Comparison of ENCODE assay signal across 8 mouse cellular contexts in genomic region chr15:7226225-7226624, GRCm38 (mm10).
DNase-seq lines count a peak whose midpoint lies in the region; ATAC-seq lines count a peak whose summit lies in the region.

No protein-coding gene starts in this region.

- no peaks in the 10 kb centered on the region for H3K9me3 ChIP-seq in midbrain, embryonic 15.5 days

- H3K36me3 ChIP-seq in midbrain, embryonic 15.5 days (replicated peaks), result no peaks in the 10 kb centered on the region

- WGBS in midbrain, embryonic 15.5 days, result 2% methylated on average over 5 of the region's 5 CpGs

- peak; percentile 95 for ATAC-seq in midbrain, embryonic 15.5 days (replicated peaks)
- no peak for ATAC-seq in inflammation-experienced regulatory T-cells, adult 6 months

- H3K9ac ChIP-seq in midbrain, embryonic 15.5 days, result no peak overlapping the region

- intact Hi-C loops in left cerebral cortex, postnatal 4 days (cut with DNase I), result loop anchor here (10.0 kb wide), 1 partner anchor 91 kb away; no protein-coding TSS in a partner anchor

- H3K4me3 ChIP-seq in midbrain, embryonic 15.5 days, result no peak overlapping the region

- no peaks in the 10 kb centered on the region for H3K4me1 ChIP-seq in midbrain, embryonic 15.5 days

- no peaks in the 10 kb centered on the region; the same call in 1 of the 2 replicates for H3K27me3 ChIP-seq in midbrain, embryonic 15.5 days (replicated peaks)

- no peak overlapping the region for H3K4me2 ChIP-seq in midbrain, embryonic 15.5 days

- peak; percentile 47 for DNase-seq in adrenal gland, adult 8-10 months
- DNase-seq in embryo, embryonic 11.5 days (ENCODE audit: low read depth, low spot score), result peak; percentile 72
- peak; percentile 96 for DNase-seq in heart, adult 11 months
- peak; percentile 80 for DNase-seq in kidney, adult 18-20 months
- peak; percentile 81 for DNase-seq in left cerebral cortex, postnatal 4 days
- peak; percentile 42 to 65 for DNase-seq in spleen, adult 18-20 months

- H3K27ac ChIP-seq in midbrain, embryonic 15.5 days, result no peak overlapping the region
